Mouse (Mus musculus) midbrain, embryonic 13.5 days (tissue): ENCODE results near the gene Slc8a2. TPM values are rescaled to one million over a fixed set of nuclear protein-coding genes. Genes with fewer than 3 reads are reported as not detected.

ENCODE experiments used
- ATAC-seq: fragments of 200-750 bp; cut with Nextera tagmentation; 2 replicates; pipeline ENCODE4 v1.8.0; 2017; ENCODE audit warnings: mild to moderate bottlenecking, moderate TSS enrichment, moderate library complexity
- H3K27ac ChIP-seq: fragments of 300-500 bp; sonication (generic); 2 replicates; pipeline ENCODE4 v1.5.1; 2015; ENCODE audit warnings: inconsistent platforms, mild to moderate bottlenecking, moderate library complexity
- H3K27me3 ChIP-seq: fragments of 300-500 bp; sonication (generic); 2 replicates; pipeline ENCODE4 v1.6.1; 2015; ENCODE audit warnings: mild to moderate bottlenecking, inconsistent platforms
- H3K36me3 ChIP-seq: fragments of 300-500 bp; sonication (generic); 2 replicates; pipeline ENCODE4 v1.6.1; 2015; ENCODE audit warnings: mild to moderate bottlenecking, inconsistent platforms
- H3K4me1 ChIP-seq: fragments of 300-500 bp; sonication (generic); replicated peaks from 2 replicates; pipeline ENCODE4 v1.6.1; 2015; ENCODE audit warnings: inconsistent platforms
- H3K4me2 ChIP-seq: fragments of 300-500 bp; sonication (generic); replicated peaks from 2 replicates; pipeline ENCODE4 v1.6.1; 2015; ENCODE audit warnings: moderate library complexity, mild to moderate bottlenecking, inconsistent platforms
- H3K4me3 ChIP-seq: fragments of 300-500 bp; sonication (generic); replicated peaks from 2 replicates; pipeline ENCODE4 v1.5.1; 2015; ENCODE audit warnings: mild to moderate bottlenecking, inconsistent platforms
- H3K9ac ChIP-seq: fragments of 300-500 bp; sonication (generic); replicated peaks from 2 replicates; pipeline ENCODE4 v1.6.1; 2015; ENCODE audit warnings: mild to moderate bottlenecking, inconsistent platforms
- H3K9me3 ChIP-seq: fragments of 300-500 bp; sonication (generic); 2 replicates; pipeline ENCODE4 v1.6.1; 2016; ENCODE audit warnings: mild to moderate bottlenecking, inconsistent platforms
- WGBS: fragments of 180-500 bp; shearing (Covaris S2); methylation state at CpG from one replicate; pipeline ENCODE4 v1.1.7; 2015; 5-methylcytosine and 5-hydroxymethylcytosine counted together
- polyA plus RNA-seq: library from polyadenylated mRNA; unstranded; fragments of >200 nt; fragmentation: Nextera tagmentation; extraction: Ambion mirVana; gene quantifications from 2 replicates; pipeline ENCODE4 v1.2.1, GENCODE M21; 2015

Gene Slc8a2
- polyA plus RNA-seq, 1 experiment from 2014 or later, result 1.1 TPM

- ATAC-seq, result peak; percentile 55
- H3K4me3 ChIP-seq, result no peak overlapping the region
- WGBS, result 76% methylated on average over 6 of the region's 6 CpGs
- no peak overlapping the region for H3K9ac ChIP-seq
- no peaks in the 10 kb centered on the region for H3K9me3 ChIP-seq
- H3K4me1 ChIP-seq, result peaks cover 57% of the 10 kb centered on the region
- no peaks in the 10 kb centered on the region for H3K27me3 ChIP-seq
- H3K27ac ChIP-seq, result peak overlapping the region; percentile 51
- H3K4me2 ChIP-seq, result no peak overlapping the region
- peaks cover 67% of the 10 kb centered on the region for H3K36me3 ChIP-seq
Observed at GRCm38 (mm10) chr7:16103760-16104159, 25.9 kb upstream of the Slc8a2 start.

GRCm38 (mm10) chr7:16104611-16105388 lies 24.8 kb upstream of the Slc8a2 start:
- 88% methylated on average over 7 of the region's 7 CpGs for WGBS
- Histone ChIP-seq H3K4me3 (no peak overlapping the region), H3K27ac (0 out of 2 replicates have a peak overlapping the region, but pooled peaks have one; percentile 51), H3K9me3 (no peaks in the 10 kb centered on the region), H3K36me3 (peaks cover 77% of the 10 kb centered on the region), H3K9ac (peak overlapping the region; percentile 32; the same call in 1 of the 2 replicates), H3K27me3 (no peaks in the 10 kb centered on the region), H3K4me2 (no peak overlapping the region), H3K4me1 (peaks cover 47% of the 10 kb centered on the region)
- no peak for ATAC-seq

GRCm38 (mm10) chr7:16108886-16109542 lies 20.6 kb upstream of the Slc8a2 start:
- no peak for ATAC-seq
- 93% methylated on average over 9 of the region's 9 CpGs for WGBS
- H3K36me3 ChIP-seq, result peaks cover 90% of the 10 kb centered on the region

GRCm38 (mm10) chr7:16110158-16110557 lies 19.5 kb upstream of the Slc8a2 start:
- Histone ChIP-seq H3K27me3 (no peaks in the 10 kb centered on the region), H3K27ac (no peak overlapping the region), H3K9me3 (no peaks in the 10 kb centered on the region), H3K36me3 (peaks cover 90% of the 10 kb centered on the region), H3K4me1 (no peaks in the 10 kb centered on the region), H3K4me3 (no peak overlapping the region), H3K4me2 (no peak overlapping the region), H3K9ac (no peak overlapping the region)
- 97% methylated on average over 8 of the region's 8 CpGs for WGBS
- no peak for ATAC-seq

More at GRCm38 (mm10) chr7:16108886-16109542, 20.6 kb upstream of the Slc8a2 start:
- Histone ChIP-seq H3K4me3 (no peak overlapping the region), H3K27me3 (no peaks in the 10 kb centered on the region), H3K4me2 (no peak overlapping the region), H3K9me3 (no peaks in the 10 kb centered on the region), H3K4me1 (peaks cover 7% of the 10 kb centered on the region; the same call in 1 of the 2 replicates), H3K27ac (no peak overlapping the region), H3K9ac (no peak overlapping the region; the same call in 1 of the 2 replicates)

- H3K27me3 ChIP-seq, result no peaks in the 10 kb centered on the region
- no peak overlapping the region for H3K27ac ChIP-seq
- 93% methylated on average over 7 of the region's 7 CpGs for WGBS
- no peaks in the 10 kb centered on the region for H3K9me3 ChIP-seq
- no peak overlapping the region for H3K4me3 ChIP-seq
- no peaks in the 10 kb centered on the region for H3K4me1 ChIP-seq
- H3K4me2 ChIP-seq, result no peak overlapping the region
- peaks cover 94% of the 10 kb centered on the region for H3K36me3 ChIP-seq
- no peak for ATAC-seq
- H3K9ac ChIP-seq, result 0 out of 2 replicates have a peak overlapping the region, but pooled peaks have one; percentile 16
Observed at GRCm38 (mm10) chr7:16111284-16112090, 18.1 kb upstream of the Slc8a2 start.

GRCm38 (mm10) chr7:16116418-16116817 lies 13.2 kb upstream of the Slc8a2 start:
- peaks cover 63% of the 10 kb centered on the region for H3K36me3 ChIP-seq
- H3K4me2 ChIP-seq, result no peak overlapping the region
- H3K27me3 ChIP-seq, result no peaks in the 10 kb centered on the region
- no peak overlapping the region for H3K27ac ChIP-seq
- no peak overlapping the region for H3K9ac ChIP-seq
- H3K4me3 ChIP-seq, result no peak overlapping the region
- 98% methylated on average over 7 of the region's 7 CpGs for WGBS
- no peak for ATAC-seq
- H3K9me3 ChIP-seq, result no peaks in the 10 kb centered on the region
- H3K4me1 ChIP-seq, result peaks cover 16% of the 10 kb centered on the region

GRCm38 (mm10) chr7:16117100-16117499 lies 12.5 kb upstream of the Slc8a2 start:
- Histone ChIP-seq H3K27me3 (no peaks in the 10 kb centered on the region), H3K4me1 (peaks cover 16% of the 10 kb centered on the region), H3K4me3 (no peak overlapping the region), H3K9ac (no peak overlapping the region), H3K27ac (no peak overlapping the region), H3K36me3 (peaks cover 56% of the 10 kb centered on the region), H3K4me2 (no peak overlapping the region), H3K9me3 (no peaks in the 10 kb centered on the region)
- WGBS, result 89% methylated on average over 3 of the region's 3 CpGs
- ATAC-seq, result no peak

- Histone ChIP-seq H3K36me3 (peaks cover 41% of the 10 kb centered on the region), H3K4me2 (peak within 1 kb of the TSS; percentile 64), H3K9me3 (no peaks in the 10 kb centered on the region), H3K4me1 (peaks cover 16% of the 10 kb centered on the region), H3K9ac (peak within 1 kb of the TSS; percentile 79), H3K27me3 (no peaks in the 10 kb centered on the region), H3K27ac (peak within 1 kb of the TSS; percentile 92), H3K4me3 (peak within 1 kb of the TSS; percentile 65)
- peak; percentile 88 for ATAC-seq
- WGBS, result under 1% methylated on average over 31 of the region's 33 CpGs
Observed at GRCm38 (mm10) chr7:16119569-16120261, 9.9 kb upstream of the Slc8a2 start, which contains the start of gene Kptn. Kptn (plus strand) TSS chr7:16119895.

GRCm38 (mm10) chr7:16120262-16120600 lies 9.4 kb upstream of the Slc8a2 start:
- WGBS, result 49% methylated on average over 9 of the region's 9 CpGs
- Histone ChIP-seq H3K4me3 (peak overlapping the region; percentile 65), H3K9ac (no peak overlapping the region; the same call in 1 of the 2 replicates), H3K4me1 (peaks cover 16% of the 10 kb centered on the region), H3K27me3 (no peaks in the 10 kb centered on the region), H3K27ac (no peak overlapping the region), H3K9me3 (no peaks in the 10 kb centered on the region), H3K36me3 (peaks cover 41% of the 10 kb centered on the region), H3K4me2 (peak overlapping the region; percentile 64)
- ATAC-seq, result peak; percentile 65

GRCm38 (mm10) chr7:16125829-16126228 lies 3.8 kb upstream of the Slc8a2 start:
- no peak for ATAC-seq
- 87% methylated on average over 9 of the region's 9 CpGs for WGBS
- H3K27me3 ChIP-seq, result no peaks in the 10 kb centered on the region
- H3K9ac ChIP-seq, result no peak overlapping the region
- H3K36me3 ChIP-seq, result peaks cover 30% of the 10 kb centered on the region
- no peak overlapping the region for H3K4me2 ChIP-seq
- H3K9me3 ChIP-seq, result no peaks in the 10 kb centered on the region
- H3K27ac ChIP-seq, result no peak overlapping the region
- no peak overlapping the region for H3K4me3 ChIP-seq
- peaks cover 24% of the 10 kb centered on the region for H3K4me1 ChIP-seq

GRCm38 (mm10) chr7:16128344-16128743 lies 1.3 kb upstream of the Slc8a2 start:
- no peak for ATAC-seq
- Histone ChIP-seq H3K4me1 (peaks cover 47% of the 10 kb centered on the region), H3K4me2 (no peak overlapping the region), H3K27me3 (no peaks in the 10 kb centered on the region), H3K27ac (no peak overlapping the region), H3K9ac (no peak overlapping the region), H3K36me3 (peaks cover 30% of the 10 kb centered on the region), H3K9me3 (no peaks in the 10 kb centered on the region), H3K4me3 (no peak overlapping the region)
- WGBS, result 91% methylated on average over 6 of the region's 6 CpGs
